Mouse (Mus musculus): ENCODE measurements around the gene Gm14419.
"Not testable (repeated sequence)": the region's sequence is repeated elsewhere in the genome, so short reads cannot be mapped to it uniquely, and the experiment has no call there.

The Gm14419 gene

GRCm38 (mm10) chr2:177000656-177001055, at the start of gene Gm14419:
Gm14419 (plus strand) TSS chr2:177000956.
- not testable (repeated sequence) for DNase-seq

Measured in thymus, postnatal 25 days (tissue).